Mouse (Mus musculus) granulocyte monocyte progenitor cell, adult 5-6 weeks (primary cell): Measurements from ENCODE around the gene Jakmip3. TPM values are rescaled to one million over a fixed set of nuclear protein-coding genes. Genes with fewer than 3 reads are reported as not detected.

Source experiments
- ATAC-seq: replicated peaks from 2 replicates; pipeline ENCODE4 v1.8.0; 2016; ENCODE audit warnings: mild to moderate bottlenecking, moderate TSS enrichment, inconsistent platforms; ENCODE audit not compliant: poor library complexity, severe bottlenecking
- total RNA-seq, 2 experiments: library from RNA; stranded (forward) in 1 of 2; stranded (reverse) in 1 of 2; fragments of 200-712, 200-1000 nt in 1 of 2; fragments of >200 nt in 1 of 2; fragmentation: Nextera tagmentation in 1 of 2; gene quantifications; 2 replicates each; pipeline ENCODE4 v1.2.3; 2014 to 2017

The Jakmip3 gene
- total RNA-seq, 2 experiments from 2014 or later, result not detected

GRCm38 (mm10) chr7:138942301-138942700 lies 1.8 kb downstream of the Jakmip3 start:
- ATAC-seq, result no peak

GRCm38 (mm10) chr7:138945668-138946067 lies 5.1 kb downstream of the Jakmip3 start:
- no peak for ATAC-seq

DNA sequence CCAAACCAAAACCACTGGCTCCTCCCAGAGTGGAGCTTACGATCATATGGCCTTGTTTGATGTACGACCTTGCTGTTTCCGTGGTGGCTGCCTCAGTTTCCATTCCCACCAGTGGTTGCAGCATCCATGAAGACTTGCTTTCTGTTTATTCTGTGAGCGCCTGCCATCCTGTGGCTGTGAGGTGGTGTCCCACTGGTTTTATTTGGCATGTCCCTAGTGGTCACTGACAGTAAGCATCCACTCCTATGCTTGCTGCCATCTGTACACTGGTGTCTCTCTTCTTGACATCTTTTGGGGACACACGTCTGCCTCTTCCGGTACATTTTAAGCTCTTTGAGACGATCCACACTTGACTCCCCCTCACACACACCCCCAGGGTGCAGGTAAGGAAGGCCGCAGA lies 7.2 kb downstream of the Jakmip3 start:
- no peak for ATAC-seq

GRCm38 (mm10) chr7:138948309-138948708 lies 7.8 kb downstream of the Jakmip3 start:
- ATAC-seq, result no peak

GRCm38 (mm10) chr7:138955787-138956186 lies 15.3 kb downstream of the Jakmip3 start:
- no peak for ATAC-seq

GRCm38 (mm10) chr7:138957106-138957505 lies 16.6 kb downstream of the Jakmip3 start:
- no peak for ATAC-seq

GRCm38 (mm10) chr7:138959747-138960146 lies 19.2 kb downstream of the Jakmip3 start:
- ATAC-seq, result no peak

GRCm38 (mm10) chr7:138963756-138964155 lies 23.2 kb downstream of the Jakmip3 start:
- ATAC-seq, result no peak

- no peak for ATAC-seq
These were observed 27.6 kb downstream of the Jakmip3 start for GRCm38 (mm10) chr7:138968010-138968620.

- ATAC-seq, result no peak
These were observed 37.0 kb downstream of the Jakmip3 start for GRCm38 (mm10) chr7:138977510-138977909.

DNA sequence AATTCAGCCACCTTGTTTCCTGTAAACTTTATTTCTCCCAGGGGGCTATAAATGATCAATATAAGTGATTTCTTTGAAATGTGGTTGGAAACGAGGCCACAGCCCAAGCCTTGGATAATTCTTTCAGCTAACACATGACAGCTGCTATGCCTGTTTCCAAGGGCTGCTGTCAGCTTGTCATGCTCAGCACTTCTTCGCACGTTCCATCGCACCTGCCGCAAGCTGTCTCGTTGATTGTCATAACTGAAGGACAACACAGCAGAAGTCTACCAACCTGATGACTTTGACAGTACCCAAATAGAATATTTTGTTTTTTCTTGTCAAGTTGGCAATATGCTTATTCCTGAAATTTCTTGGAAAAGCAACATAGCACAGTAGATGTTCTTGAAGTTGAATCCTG lies 44.0 kb downstream of the Jakmip3 start:
- ATAC-seq, result no peak

GRCm38 (mm10) chr7:138989156-138989555 lies 48.6 kb downstream of the Jakmip3 start:
- no peak for ATAC-seq

DNA sequence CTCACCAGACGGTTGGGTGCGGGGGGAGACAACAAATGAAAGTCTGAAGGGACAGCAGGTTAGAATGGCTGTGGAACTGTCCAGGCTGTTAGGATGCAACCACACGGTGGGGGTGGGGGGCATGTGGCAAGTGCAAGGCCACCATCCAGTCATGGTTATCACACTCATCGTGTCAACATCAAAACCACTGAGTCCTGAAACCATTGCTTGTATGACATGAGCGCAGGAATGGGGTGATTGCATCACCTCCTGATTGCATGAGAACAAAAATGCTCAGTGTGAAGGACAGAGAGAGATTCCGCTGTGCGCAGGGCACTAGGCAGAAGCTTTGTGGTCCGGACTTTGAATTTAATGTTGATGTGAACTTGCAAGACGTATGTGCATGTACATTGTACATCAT lies 62.2 kb downstream of the Jakmip3 start:
- peak; percentile 99 for ATAC-seq

GRCm38 (mm10) chr7:139003250-139003649 lies 62.7 kb downstream of the Jakmip3 start:
- ATAC-seq, result no peak

DNA sequence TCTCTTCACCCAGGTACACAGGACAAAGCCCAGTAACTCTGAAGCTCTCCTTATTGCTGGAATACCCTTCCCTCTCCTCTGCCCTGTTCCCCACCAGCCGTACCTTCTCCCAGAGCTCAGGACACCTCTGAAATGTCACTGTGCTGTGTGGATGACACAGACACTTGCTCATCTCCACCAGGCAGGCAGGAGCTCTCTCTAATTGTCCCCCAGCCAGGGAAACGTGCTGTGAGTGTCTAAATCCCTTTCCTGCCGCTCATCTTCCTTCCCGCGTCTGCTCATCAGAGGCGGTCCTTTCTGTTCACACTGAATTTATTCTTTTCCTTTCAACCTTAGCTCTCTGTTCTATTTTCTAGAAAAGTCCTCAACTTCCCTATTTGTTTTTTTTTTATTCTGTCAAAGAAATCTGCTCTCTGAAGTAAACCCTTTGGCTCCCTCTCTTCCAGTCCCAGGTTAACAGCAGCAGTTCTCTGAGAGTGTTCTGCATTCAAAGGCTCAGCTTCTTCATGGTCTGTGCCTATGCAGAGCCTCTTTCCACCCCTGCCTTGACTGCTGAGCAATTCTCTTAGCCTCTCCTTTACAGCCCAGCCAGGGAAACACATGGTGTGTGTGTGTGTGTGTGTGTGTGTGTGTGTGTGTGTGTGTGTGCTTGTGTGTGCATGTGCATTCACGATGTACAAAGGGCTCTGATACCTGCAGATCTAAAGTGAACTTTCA lies 69.4 kb downstream of the Jakmip3 start:
- no peak for ATAC-seq

DNA sequence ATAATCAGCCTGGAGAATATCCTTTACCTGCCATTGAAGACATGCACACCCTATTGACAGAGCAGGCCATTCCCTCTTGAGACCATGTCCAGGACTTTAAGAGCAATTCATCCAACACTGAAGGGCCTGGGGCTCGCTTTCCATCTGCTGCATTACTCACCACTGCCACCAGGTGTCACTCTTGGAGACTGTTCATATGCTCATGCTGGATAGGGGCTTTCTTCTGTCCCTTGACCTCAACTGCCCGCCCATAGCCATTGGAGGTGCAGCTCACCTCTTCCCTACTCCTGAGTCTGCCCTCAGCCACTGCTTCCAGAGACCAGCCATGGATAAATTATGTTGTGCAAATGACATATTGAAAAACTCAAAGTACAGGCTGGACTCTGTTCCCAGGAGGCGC lies 70.5 kb downstream of the Jakmip3 start:
- ATAC-seq, result peak; percentile 86

- ATAC-seq, result no peak
These were observed 71.1 kb downstream of the Jakmip3 start for GRCm38 (mm10) chr7:139011586-139011985.

DNA sequence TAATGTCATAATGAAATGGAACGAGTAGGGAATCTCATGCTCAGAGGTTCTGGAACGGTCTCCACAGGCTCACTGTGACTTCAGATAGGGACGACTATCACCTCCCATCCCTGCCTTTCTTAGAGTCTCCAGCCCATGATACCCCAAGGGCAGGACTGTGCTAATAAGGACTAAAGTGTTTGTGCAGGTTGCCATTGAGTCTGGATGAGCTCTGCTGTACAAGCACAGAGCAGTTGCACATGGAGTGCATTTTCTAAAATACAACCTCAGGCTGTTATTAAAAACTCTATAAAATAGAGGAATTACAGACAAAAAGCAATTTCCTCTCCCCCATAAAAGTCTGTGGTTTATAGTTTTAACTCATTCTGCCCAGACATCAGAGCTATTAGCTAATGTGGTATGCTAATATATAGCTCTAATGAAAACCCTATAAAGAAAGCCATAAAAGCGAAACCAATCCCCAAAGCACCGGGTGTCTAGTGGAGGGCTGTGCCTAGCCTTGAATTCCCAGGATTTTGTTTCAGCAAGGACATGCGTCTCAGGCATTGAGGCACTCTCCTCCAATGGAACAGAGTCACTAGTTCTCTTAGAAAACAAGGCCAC lies 72.3 kb downstream of the Jakmip3 start:
- ATAC-seq, result no peak

DNA sequence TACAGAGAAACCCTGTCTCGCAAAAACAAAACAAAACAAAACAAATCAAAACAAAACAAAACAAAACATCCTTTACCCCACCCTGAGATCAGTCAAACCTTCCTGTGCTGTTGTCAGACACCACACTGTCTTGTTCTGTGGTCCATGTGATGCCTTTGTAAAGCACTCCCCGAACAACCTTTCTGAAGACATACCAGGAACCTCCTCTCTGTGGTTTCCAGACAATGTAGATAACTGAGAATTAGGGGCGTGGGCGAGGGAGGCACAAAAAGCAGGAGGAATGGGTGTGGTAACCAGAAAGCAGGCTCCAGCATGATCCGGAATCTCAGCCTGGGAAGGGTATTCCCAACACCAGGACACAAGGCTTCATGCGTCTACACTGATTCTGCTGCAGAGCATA lies 74.6 kb downstream of the Jakmip3 start:
- ATAC-seq, result no peak

GRCm38 (mm10) chr7:139016288-139016687 lies 75.8 kb downstream of the Jakmip3 start:
- ATAC-seq, result no peak

DNA sequence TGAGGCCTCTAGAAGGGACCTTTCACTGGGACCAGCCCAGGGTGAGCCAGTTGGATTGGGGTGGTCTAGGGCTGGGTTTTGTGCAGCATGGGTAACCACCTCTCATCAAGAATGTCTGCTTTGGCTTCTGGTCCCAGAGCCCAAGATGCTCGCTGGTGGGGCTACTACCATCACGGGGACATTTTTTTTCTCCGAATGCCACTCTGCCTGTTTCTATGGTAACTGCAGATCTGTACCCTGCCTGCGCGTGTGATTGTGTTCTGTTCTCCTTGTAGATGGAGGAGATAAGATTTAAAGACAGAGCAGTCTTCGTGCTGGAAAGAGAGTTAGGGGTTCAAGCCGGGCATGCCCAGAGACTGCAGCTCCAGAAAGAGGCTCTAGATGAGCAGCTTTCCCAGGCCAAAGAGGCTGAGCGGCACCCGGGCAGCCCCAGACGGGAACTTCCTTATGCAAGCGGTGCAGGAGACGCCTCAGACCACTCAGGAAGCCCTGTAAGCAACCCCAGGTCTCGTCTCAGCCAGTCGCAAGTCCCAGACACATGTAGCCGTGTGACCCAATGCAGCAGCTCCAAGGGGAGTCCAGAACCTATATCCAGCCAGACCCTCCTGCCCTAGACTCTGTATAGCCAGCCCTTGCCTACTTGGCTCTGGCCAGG lies 76.8 kb downstream of the Jakmip3 start:
- ATAC-seq, result peak; percentile 62
